Mouse (Mus musculus) embryonic fibroblast, embryonic 13.5 days (primary cell): ENCODE data around the gene Ghr. TPM values are rescaled to one million over a fixed set of nuclear protein-coding genes. Genes with fewer than 3 reads are reported as not detected.

Experiments
- H3K27ac ChIP-seq: 2 replicates; pipeline ENCODE4 v1.5.1; 2012; ENCODE audit warnings: low read length, control low read depth, inconsistent platforms; ENCODE audit not compliant: insufficient read depth
- H3K4me1 ChIP-seq: 2 replicates; pipeline ENCODE4 v1.6.1; 2011; ENCODE audit warnings: low read length; ENCODE audit not compliant: control insufficient read depth, insufficient read depth
- H3K4me3 ChIP-seq: 2 replicates; pipeline ENCODE4 v1.5.1; 2011; ENCODE audit warnings: mild to moderate bottlenecking, control low read depth, low read length; ENCODE audit not compliant: insufficient read depth
- CTCF ChIP-seq: IDR thresholded peaks from 2 replicates; pipeline ENCODE4 v1.5.1; 2011; ENCODE audit warnings: mild to moderate bottlenecking, control low read depth, low read length, moderate library complexity, borderline replicate concordance; ENCODE audit not compliant: insufficient read depth
- POLR2A ChIP-seq: IDR thresholded peaks from 2 replicates; pipeline ENCODE4 v1.6.1; 2011; ENCODE audit warnings: low read depth, mild to moderate bottlenecking, control low read depth, low read length, moderate library complexity
- polyA plus RNA-seq: library from polyadenylated mRNA; stranded (reverse); fragments of >200 nt; gene quantifications from 2 replicates; pipeline ENCODE4 v1.2.4, GENCODE M21; 2011; ENCODE audit warnings: low read depth; ENCODE audit not compliant: missing spikeins, insufficient read length

Gene Ghr
- polyA plus RNA-seq, 1 experiment: 118 TPM

GRCm38 (mm10) chr15:3290435-3290834 is 292.9 kb downstream of the Ghr start:
- H3K4me1 ChIP-seq: no peaks in the 10 kb centered on the region
- no peak for TF ChIP-seq POLR2A
- TF ChIP-seq CTCF: no peak
- no peak overlapping the region for H3K4me3 ChIP-seq
- H3K27ac ChIP-seq: no peak overlapping the region

DNA sequence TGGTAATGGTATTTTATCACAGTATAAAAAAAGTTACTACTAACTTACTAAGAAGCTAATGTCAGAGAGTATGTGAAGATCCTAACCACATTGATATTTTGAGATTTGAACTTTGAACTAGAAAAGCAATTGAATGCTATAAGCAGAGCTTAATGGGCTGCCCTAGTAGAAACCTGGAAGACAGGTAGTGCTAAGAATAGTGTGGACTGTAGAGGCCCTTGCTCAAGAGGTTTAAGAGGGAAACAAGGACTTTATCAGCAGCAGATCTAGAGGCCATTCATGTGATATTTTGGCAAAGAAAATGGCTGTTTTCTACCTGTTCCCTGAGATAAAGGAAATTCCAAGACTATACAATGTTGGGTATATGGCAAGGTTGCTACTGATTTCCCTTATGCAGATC is 297.3 kb downstream of the Ghr start:
- Histone ChIP-seq H3K27ac (no peak overlapping the region), H3K4me1 (no peaks in the 10 kb centered on the region), H3K4me3 (no peak overlapping the region)
- TF ChIP-seq POLR2A (no peak), CTCF (no peak)

GRCm38 (mm10) chr15:3281737-3282136 is 301.6 kb downstream of the Ghr start:
- no peak for TF ChIP-seq CTCF
- no peak for TF ChIP-seq POLR2A
- H3K4me1 ChIP-seq: no peaks in the 10 kb centered on the region
- no peak overlapping the region for H3K4me3 ChIP-seq
- no peak overlapping the region for H3K27ac ChIP-seq

GRCm38 (mm10) chr15:3281216-3281615 is 302.1 kb downstream of the Ghr start:
- no peak overlapping the region for H3K4me3 ChIP-seq
- no peaks in the 10 kb centered on the region for H3K4me1 ChIP-seq
- no peak overlapping the region for H3K27ac ChIP-seq
- TF ChIP-seq CTCF (no peak), POLR2A (no peak)

DNA sequence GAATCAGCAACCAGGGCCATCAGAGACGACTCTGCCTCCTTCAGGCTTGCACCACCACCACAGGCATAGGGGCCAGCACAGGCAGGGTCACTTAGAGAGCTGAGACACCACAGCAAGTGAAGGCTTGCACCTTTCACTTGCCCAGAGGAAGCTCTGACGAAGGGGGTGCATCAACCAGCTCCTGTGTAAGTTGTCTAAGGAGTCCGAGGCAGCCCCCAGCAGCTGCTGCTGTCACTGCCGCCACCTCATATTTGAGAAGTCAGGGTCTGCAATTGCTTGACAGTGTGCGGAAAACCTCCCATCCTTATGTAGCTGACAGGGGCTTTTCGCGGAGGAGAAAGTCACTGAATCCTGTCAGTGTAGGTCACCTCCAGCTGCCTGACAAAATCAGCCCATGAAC is 304.1 kb downstream of the Ghr start:
- TF ChIP-seq CTCF (no peak), POLR2A (no peak)
- Histone ChIP-seq H3K4me1 (no peaks in the 10 kb centered on the region), H3K4me3 (no peak overlapping the region), H3K27ac (no peak overlapping the region)

DNA sequence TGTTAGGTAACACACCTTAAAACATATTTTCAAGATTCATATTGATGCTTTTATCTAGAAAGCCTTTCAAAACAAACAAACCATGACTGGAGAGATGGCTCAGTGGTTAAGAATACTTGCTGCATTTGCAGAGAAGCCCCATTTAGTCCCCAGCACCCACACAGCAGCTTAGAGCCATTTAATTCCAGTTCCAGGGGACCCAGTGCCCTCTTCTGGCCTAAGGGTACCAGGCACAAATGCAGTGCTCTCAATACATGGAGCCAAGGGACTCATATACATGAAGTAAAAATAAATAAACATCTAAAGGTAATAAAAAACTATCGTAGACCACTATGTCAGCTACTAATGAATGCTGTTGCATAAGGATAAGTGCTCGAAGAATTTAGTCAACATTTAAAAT is 305.9 kb downstream of the Ghr start:
- no peak for TF ChIP-seq POLR2A
- TF ChIP-seq CTCF: no peak
- Histone ChIP-seq H3K4me3 (no peak overlapping the region), H3K27ac (no peak overlapping the region), H3K4me1 (no peaks in the 10 kb centered on the region)

DNA sequence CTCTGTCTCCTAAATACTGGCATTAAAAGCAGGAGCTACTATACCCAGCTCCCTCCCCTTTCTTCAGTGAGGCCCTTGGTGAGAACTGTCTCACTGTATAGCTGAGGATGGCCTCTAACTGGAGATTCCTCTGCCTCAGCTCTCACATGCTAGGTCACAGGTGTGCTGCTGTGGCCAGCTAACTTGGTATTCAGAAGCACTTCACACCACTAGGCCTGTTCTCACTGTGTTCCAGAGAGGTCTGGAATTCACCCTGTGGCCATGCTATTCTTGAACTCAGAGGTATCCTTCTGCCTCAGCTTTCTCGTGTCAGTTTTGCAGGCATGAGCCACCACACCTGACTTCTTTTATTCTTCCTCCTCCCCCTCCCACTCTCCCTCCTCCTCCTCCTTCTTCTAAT is 310.1 kb downstream of the Ghr start:
- Histone ChIP-seq H3K4me3 (no peak overlapping the region), H3K4me1 (peaks cover 3% of the 10 kb centered on the region; the same call in 1 of the 2 replicates), H3K27ac (no peak overlapping the region)
- TF ChIP-seq CTCF: no peak
- no peak for TF ChIP-seq POLR2A

- no peak for TF ChIP-seq CTCF
- TF ChIP-seq POLR2A: no peak
- H3K27ac ChIP-seq: no peak overlapping the region
- peaks cover 3% of the 10 kb centered on the region; the same call in 1 of the 2 replicates for H3K4me1 ChIP-seq
- H3K4me3 ChIP-seq: no peak overlapping the region
These were observed 312.1 kb downstream of the Ghr start for GRCm38 (mm10) chr15:3271216-3271615.

DNA sequence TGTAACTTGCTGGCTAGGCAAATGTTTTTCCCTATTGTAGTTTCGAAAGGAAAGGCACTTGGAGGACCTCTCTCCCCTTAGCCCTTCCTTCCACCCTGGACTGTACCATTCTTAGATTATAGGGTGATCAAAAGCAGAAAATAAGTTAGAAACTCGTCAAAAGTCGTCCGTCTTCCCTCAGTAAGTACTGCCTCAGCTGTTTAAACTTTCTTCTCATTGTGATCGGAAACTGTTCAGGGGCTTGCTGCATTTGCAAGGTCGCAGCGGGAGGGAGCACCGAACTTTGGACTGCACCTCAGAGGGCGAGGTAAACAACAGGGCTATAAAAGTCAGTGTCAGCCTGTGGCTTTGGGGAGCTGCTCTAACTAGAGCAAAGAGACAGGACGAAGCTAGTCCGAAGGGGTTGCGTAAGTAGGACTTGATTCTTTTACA is 312.6 kb downstream of the Ghr start:
- Histone ChIP-seq H3K27ac (peak overlapping the region; percentile 95), H3K4me3 (peak overlapping the region; percentile 32), H3K4me1 (peaks cover 3% of the 10 kb centered on the region; the same call in 1 of the 2 replicates)
- TF ChIP-seq CTCF: no peak
- TF ChIP-seq POLR2A: peak; percentile 82

GRCm38 (mm10) chr15:3269996-3270645 is 313.2 kb downstream of the Ghr start:
- peak overlapping the region; percentile 32 for H3K4me3 ChIP-seq
- peak overlapping the region; percentile 95 for H3K27ac ChIP-seq
- H3K4me1 ChIP-seq: peaks cover 3% of the 10 kb centered on the region; the same call in 1 of the 2 replicates
- TF ChIP-seq CTCF (no peak), POLR2A (no peak)

GRCm38 (mm10) chr15:3269496-3269895 is 313.8 kb downstream of the Ghr start:
- Histone ChIP-seq H3K4me3 (no peak overlapping the region), H3K27ac (no peak overlapping the region), H3K4me1 (peaks cover 3% of the 10 kb centered on the region; the same call in 1 of the 2 replicates)
- TF ChIP-seq POLR2A (no peak), CTCF (no peak)
